Mouse (Mus musculus): ENCODE results near the gene Mtmr3. TPM values are rescaled to one million over a fixed set of nuclear protein-coding genes. Genes with fewer than 3 reads are reported as not detected.

The Mtmr3 gene
- polyA plus RNA-seq, 1 experiment from 2014 or later, result 42.0 TPM

GRCm38 (mm10) chr11:4471734-4472133 lies 122.9 kb downstream of the Mtmr3 start:
- Histone ChIP-seq H3K27me3 (replicated peaks) (no peaks in the 10 kb centered on the region), H3K4me3 (no peak overlapping the region), H3K9ac (no peak overlapping the region), H3K27ac (no peak overlapping the region), H3K36me3 (no peaks in the 10 kb centered on the region), H3K4me1 (peaks cover 19% of the 10 kb centered on the region), H3K4me2 (replicated peaks) (no peak overlapping the region), H3K9me3 (no peaks in the 10 kb centered on the region)
- 70% methylated on average over 5 of the region's 5 CpGs for WGBS
- no peak for ATAC-seq (ENCODE audit: low FRiP score, low read depth)

- Histone ChIP-seq H3K27ac (no peak overlapping the region), H3K27me3 (replicated peaks) (no peaks in the 10 kb centered on the region), H3K9me3 (no peaks in the 10 kb centered on the region), H3K4me2 (replicated peaks) (no peak overlapping the region), H3K4me1 (peaks cover 19% of the 10 kb centered on the region), H3K9ac (no peak overlapping the region), H3K36me3 (no peaks in the 10 kb centered on the region), H3K4me3 (no peak overlapping the region)
- ATAC-seq (ENCODE audit: low FRiP score, low read depth), result no peak
Observed at GRCm38 (mm10) chr11:4471251-4471650, 123.4 kb downstream of the Mtmr3 start.

GRCm38 (mm10) chr11:4469091-4469490 lies 125.6 kb downstream of the Mtmr3 start:
- H3K9me3 ChIP-seq, result no peaks in the 10 kb centered on the region
- H3K27ac ChIP-seq, result no peak overlapping the region
- H3K9ac ChIP-seq, result no peak overlapping the region
- no peaks in the 10 kb centered on the region for H3K27me3 ChIP-seq (replicated peaks)
- H3K4me2 ChIP-seq (replicated peaks), result no peak overlapping the region
- 57% methylated on average over 5 of the region's 5 CpGs for WGBS
- H3K4me3 ChIP-seq, result no peak overlapping the region
- H3K36me3 ChIP-seq, result no peaks in the 10 kb centered on the region
- H3K4me1 ChIP-seq, result peaks cover 19% of the 10 kb centered on the region
- ATAC-seq (ENCODE audit: low FRiP score, low read depth), result no peak

GRCm38 (mm10) chr11:4467436-4467835 lies 127.2 kb downstream of the Mtmr3 start:
- ATAC-seq (ENCODE audit: low FRiP score, low read depth), result no peak
- 91% methylated on average over 1 of the region's 1 CpGs for WGBS
- Histone ChIP-seq H3K4me3 (no peak overlapping the region), H3K9me3 (no peaks in the 10 kb centered on the region), H3K27ac (no peak overlapping the region), H3K4me1 (peaks cover 10% of the 10 kb centered on the region), H3K36me3 (no peaks in the 10 kb centered on the region), H3K9ac (no peak overlapping the region), H3K27me3 (replicated peaks) (no peaks in the 10 kb centered on the region), H3K4me2 (replicated peaks) (no peak overlapping the region)

GRCm38 (mm10) chr11:4466191-4466590 lies 128.5 kb downstream of the Mtmr3 start:
- Histone ChIP-seq H3K36me3 (no peaks in the 10 kb centered on the region), H3K9me3 (no peaks in the 10 kb centered on the region), H3K27me3 (replicated peaks) (no peaks in the 10 kb centered on the region), H3K4me1 (no peaks in the 10 kb centered on the region), H3K4me2 (replicated peaks) (no peak overlapping the region), H3K9ac (no peak overlapping the region), H3K27ac (no peak overlapping the region), H3K4me3 (no peak overlapping the region)
- no peak for ATAC-seq (ENCODE audit: low FRiP score, low read depth)
- 75% methylated on average over 4 of the region's 4 CpGs for WGBS

GRCm38 (mm10) chr11:4464616-4465015 lies 130.0 kb downstream of the Mtmr3 start:
- Histone ChIP-seq H3K27me3 (replicated peaks) (0 out of 2 replicates have a peak, but pooled peaks cover 4% of the 10 kb centered on the region), H3K27ac (no peak overlapping the region), H3K4me3 (no peak overlapping the region), H3K4me1 (no peaks in the 10 kb centered on the region), H3K36me3 (no peaks in the 10 kb centered on the region), H3K9me3 (no peaks in the 10 kb centered on the region), H3K4me2 (replicated peaks) (no peak overlapping the region), H3K9ac (no peak overlapping the region)
- no peak for ATAC-seq (ENCODE audit: low FRiP score, low read depth)
- 92% methylated on average over 4 of the region's 4 CpGs for WGBS

- 0 out of 2 replicates have a peak, but pooled peaks cover 4% of the 10 kb centered on the region for H3K27me3 ChIP-seq (replicated peaks)
- no peaks in the 10 kb centered on the region for H3K9me3 ChIP-seq
- no peaks in the 10 kb centered on the region for H3K4me1 ChIP-seq
- WGBS, result 72% methylated on average over 1 of the region's 1 CpGs
- H3K4me2 ChIP-seq (replicated peaks), result no peak overlapping the region
- H3K9ac ChIP-seq, result no peak overlapping the region
- ATAC-seq (ENCODE audit: low FRiP score, low read depth), result no peak
- no peak overlapping the region for H3K4me3 ChIP-seq
- H3K27ac ChIP-seq, result no peak overlapping the region
- H3K36me3 ChIP-seq, result no peaks in the 10 kb centered on the region
Observed at GRCm38 (mm10) chr11:4464186-4464585, 130.5 kb downstream of the Mtmr3 start.

GRCm38 (mm10) chr11:4462868-4463267 lies 131.8 kb downstream of the Mtmr3 start:
- H3K4me1 ChIP-seq, result no peaks in the 10 kb centered on the region
- H3K4me2 ChIP-seq (replicated peaks), result no peak overlapping the region
- H3K36me3 ChIP-seq, result no peaks in the 10 kb centered on the region
- no peak for ATAC-seq (ENCODE audit: low FRiP score, low read depth)
- no peaks in the 10 kb centered on the region for H3K9me3 ChIP-seq
- H3K27me3 ChIP-seq (replicated peaks), result 0 out of 2 replicates have a peak, but pooled peaks cover 4% of the 10 kb centered on the region
- no peak overlapping the region for H3K9ac ChIP-seq
- no peak overlapping the region for H3K27ac ChIP-seq
- WGBS, result 33% methylated on average over 2 of the region's 2 CpGs
- no peak overlapping the region for H3K4me3 ChIP-seq

GRCm38 (mm10) chr11:4461154-4461553 lies 133.5 kb downstream of the Mtmr3 start:
- no peaks in the 10 kb centered on the region for H3K4me1 ChIP-seq
- 0 out of 2 replicates have a peak, but pooled peaks cover 4% of the 10 kb centered on the region for H3K27me3 ChIP-seq (replicated peaks)
- H3K9me3 ChIP-seq, result no peaks in the 10 kb centered on the region
- H3K4me2 ChIP-seq (replicated peaks), result no peak overlapping the region
- WGBS, result 37% methylated on average over 12 of the region's 12 CpGs
- ATAC-seq (ENCODE audit: low FRiP score, low read depth), result no peak
- H3K27ac ChIP-seq, result no peak overlapping the region
- no peak overlapping the region for H3K4me3 ChIP-seq
- H3K36me3 ChIP-seq, result no peaks in the 10 kb centered on the region
- no peak overlapping the region for H3K9ac ChIP-seq

GRCm38 (mm10) chr11:4460615-4461014 lies 134.0 kb downstream of the Mtmr3 start:
- ATAC-seq (ENCODE audit: low FRiP score, low read depth), result no peak
- Histone ChIP-seq H3K36me3 (no peaks in the 10 kb centered on the region), H3K4me2 (replicated peaks) (no peak overlapping the region), H3K4me1 (no peaks in the 10 kb centered on the region), H3K9ac (no peak overlapping the region), H3K27me3 (replicated peaks) (0 out of 2 replicates have a peak, but pooled peaks cover 4% of the 10 kb centered on the region), H3K4me3 (no peak overlapping the region), H3K27ac (no peak overlapping the region), H3K9me3 (no peaks in the 10 kb centered on the region)
- 67% methylated on average over 5 of the region's 5 CpGs for WGBS

GRCm38 (mm10) chr11:4454895-4455535 lies 139.6 kb downstream of the Mtmr3 start:
- Histone ChIP-seq H3K27me3 (replicated peaks) (0 out of 2 replicates have a peak, but pooled peaks cover 2% of the 10 kb centered on the region), H3K9ac (no peak overlapping the region), H3K27ac (no peak overlapping the region), H3K36me3 (no peaks in the 10 kb centered on the region), H3K4me1 (no peaks in the 10 kb centered on the region), H3K4me3 (no peak overlapping the region), H3K9me3 (no peaks in the 10 kb centered on the region), H3K4me2 (replicated peaks) (no peak overlapping the region)
- 76% methylated on average over 8 of the region's 8 CpGs for WGBS
- no peak for ATAC-seq (ENCODE audit: low FRiP score, low read depth)

GRCm38 (mm10) chr11:4452467-4453184 lies 142.0 kb downstream of the Mtmr3 start:
- no peak for ATAC-seq (ENCODE audit: low FRiP score, low read depth)
- Histone ChIP-seq H3K4me1 (no peaks in the 10 kb centered on the region), H3K9me3 (no peaks in the 10 kb centered on the region), H3K36me3 (no peaks in the 10 kb centered on the region), H3K27ac (no peak overlapping the region), H3K4me2 (replicated peaks) (no peak overlapping the region), H3K4me3 (no peak overlapping the region), H3K9ac (no peak overlapping the region), H3K27me3 (replicated peaks) (no peaks in the 10 kb centered on the region)
- 88% methylated on average over 12 of the region's 12 CpGs for WGBS

- Histone ChIP-seq H3K4me2 (replicated peaks) (no peak overlapping the region), H3K9ac (no peak overlapping the region), H3K27ac (no peak overlapping the region), H3K9me3 (no peaks in the 10 kb centered on the region), H3K4me1 (no peaks in the 10 kb centered on the region), H3K4me3 (no peak overlapping the region), H3K36me3 (no peaks in the 10 kb centered on the region), H3K27me3 (replicated peaks) (no peaks in the 10 kb centered on the region)
- no peak for ATAC-seq (ENCODE audit: low FRiP score, low read depth)
- 27% methylated on average over 9 of the region's 9 CpGs for WGBS
Observed at GRCm38 (mm10) chr11:4451116-4451515, 143.5 kb downstream of the Mtmr3 start.
